Mouse (Mus musculus) megakaryocyte-erythroid progenitor cell, adult 5-6 weeks (primary cell): ENCODE results near the gene Rp9. TPM values are rescaled to one million over a fixed set of nuclear protein-coding genes. Genes with fewer than 3 reads are reported as not detected.
"Not testable (repeated sequence)": the region's sequence is repeated elsewhere in the genome, so short reads cannot be mapped to it uniquely, and the experiment has no call there.

Experiments used
- ATAC-seq: replicated peaks from 2 replicates; pipeline ENCODE4 v1.8.0; 2016; ENCODE audit warnings: mild to moderate bottlenecking, inconsistent platforms; ENCODE audit not compliant: severe bottlenecking, poor library complexity, low FRiP score, low TSS enrichment
- total RNA-seq, 2 experiments: library from RNA; stranded (forward) in 1 of 2; stranded (reverse) in 1 of 2; fragments of 200-1000, 215-1000 nt in 1 of 2; fragments of >200 nt in 1 of 2; fragmentation: Nextera tagmentation in 1 of 2; gene quantifications; 2 replicates each; pipeline ENCODE4 v1.2.3; 2014 to 2017

Rp9 gene
- total RNA-seq, 2 experiments from 2014 or later, result 128 to 309 TPM

- no peak for ATAC-seq
These were observed 41.4 kb downstream of the Rp9 start for GRCm38 (mm10) chr9:22428028-22428665.

GRCm38 (mm10) chr9:22424719-22425118 is 44.8 kb downstream of the Rp9 start:
- ATAC-seq, result no peak

- ATAC-seq, result no peak
These were observed 45.3 kb downstream of the Rp9 start for GRCm38 (mm10) chr9:22424196-22424595.

DNA sequence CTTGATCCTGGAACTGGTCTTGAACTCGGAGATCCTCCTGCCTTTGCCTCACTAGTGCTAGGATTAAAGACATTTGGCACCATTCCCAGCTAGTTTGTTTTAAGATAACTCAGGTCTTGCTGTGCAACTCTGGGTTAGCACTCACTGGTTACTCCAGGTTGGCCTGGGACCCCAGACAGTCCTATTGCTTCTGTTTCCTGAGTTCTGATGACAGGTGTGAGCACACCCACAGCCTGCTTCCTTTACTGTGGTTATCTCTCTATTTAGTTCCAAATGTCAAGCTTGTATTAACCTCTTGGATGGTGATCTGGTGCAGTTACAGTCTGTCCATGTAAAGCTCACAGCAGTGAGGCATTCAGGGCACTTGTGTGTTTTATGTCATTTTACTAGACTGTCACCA is 46.0 kb downstream of the Rp9 start:
- no peak for ATAC-seq

DNA sequence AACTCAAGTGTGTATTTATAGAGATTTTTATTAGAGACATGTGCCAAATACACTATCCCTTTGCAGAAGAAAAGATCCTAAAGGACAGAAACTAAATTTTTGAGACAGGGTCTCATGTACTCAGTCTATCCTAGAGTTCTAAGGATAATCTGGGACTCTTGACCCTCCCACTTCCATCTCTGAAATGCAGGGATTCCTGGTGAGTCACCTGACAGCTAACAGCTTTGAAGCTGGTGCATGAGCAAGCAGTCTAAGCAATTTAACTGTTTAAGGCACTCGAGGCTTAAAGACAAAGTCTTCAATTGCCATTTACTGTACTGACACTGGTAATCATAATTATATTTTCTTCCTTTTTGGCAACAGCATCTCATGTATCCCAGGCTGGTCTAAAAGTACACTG is 47.0 kb downstream of the Rp9 start:
- ATAC-seq, result no peak

DNA sequence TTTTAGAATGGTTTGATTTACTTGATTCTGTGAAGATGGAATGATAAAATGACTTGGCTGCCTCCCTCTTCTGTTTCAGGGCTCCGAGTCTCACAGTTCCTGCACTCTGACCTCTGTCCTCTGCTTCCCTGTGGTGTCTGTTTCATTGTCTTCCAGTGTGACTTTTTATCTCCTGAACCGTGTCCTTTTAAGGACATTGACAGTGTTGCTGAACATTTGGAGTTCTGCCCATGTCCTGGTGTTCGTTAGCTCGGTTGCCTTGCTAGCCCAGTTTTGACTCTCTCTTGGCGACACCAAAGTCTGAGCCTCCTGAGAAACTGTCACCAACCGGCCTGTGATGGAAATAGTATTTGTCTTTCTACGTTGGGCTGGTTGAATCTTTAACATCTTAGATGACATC is 49.1 kb downstream of the Rp9 start:
- peak; percentile 32; the same call in 1 of the 2 replicates for ATAC-seq

DNA sequence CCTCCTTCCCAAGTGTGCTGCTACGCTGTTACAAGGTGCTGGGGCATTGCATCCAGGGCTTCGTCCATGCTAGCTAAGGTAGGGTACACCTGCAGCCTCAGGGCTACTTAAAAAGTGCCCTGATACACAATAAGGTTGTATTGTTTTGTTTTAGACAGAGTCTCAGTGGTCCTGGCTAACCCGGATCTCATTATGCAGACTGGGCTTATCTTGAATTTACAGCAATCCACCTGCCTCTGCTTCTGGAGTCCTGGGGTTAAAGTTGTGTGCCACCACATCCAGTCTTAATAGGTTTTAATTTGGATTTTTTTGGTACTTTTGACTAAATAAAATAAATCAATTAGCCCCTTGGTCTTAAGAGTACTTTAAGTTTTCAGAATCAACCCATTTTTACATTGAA is 49.7 kb downstream of the Rp9 start:
- peak; percentile 80 for ATAC-seq

DNA sequence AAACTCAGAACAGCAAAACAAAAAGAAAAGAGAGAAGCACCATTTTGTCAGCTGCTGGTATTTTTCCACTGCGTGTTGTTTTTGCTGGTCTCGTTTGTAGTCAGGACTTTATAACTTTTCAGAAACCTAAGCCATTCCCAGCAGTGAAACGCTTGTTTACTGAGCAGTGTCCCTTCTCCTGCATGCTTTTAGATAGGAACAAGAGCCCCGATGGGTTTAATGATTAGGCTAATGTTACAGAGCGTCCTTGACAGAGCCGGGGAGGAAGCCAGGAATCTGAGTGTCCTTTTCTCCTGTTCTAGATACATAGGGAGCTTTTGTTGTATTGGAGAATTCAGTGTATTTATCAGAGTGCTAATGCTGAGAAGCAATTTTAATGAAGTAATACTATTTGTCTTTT is 52.0 kb downstream of the Rp9 start:
- ATAC-seq, result no peak

- ATAC-seq, result no peak
These were observed 53.4 kb downstream of the Rp9 start for GRCm38 (mm10) chr9:22416187-22416586.

- ATAC-seq, result peak; percentile 100
These were observed 58.3 kb downstream of the Rp9 start, which contains the start of gene 9530077C05Rik for GRCm38 (mm10) chr9:22411002-22411857. 9530077C05Rik (plus strand) TSS chr9:22411513.

GRCm38 (mm10) chr9:22409501-22409900 is 60.0 kb downstream of the Rp9 start:
- ATAC-seq, result no peak

DNA sequence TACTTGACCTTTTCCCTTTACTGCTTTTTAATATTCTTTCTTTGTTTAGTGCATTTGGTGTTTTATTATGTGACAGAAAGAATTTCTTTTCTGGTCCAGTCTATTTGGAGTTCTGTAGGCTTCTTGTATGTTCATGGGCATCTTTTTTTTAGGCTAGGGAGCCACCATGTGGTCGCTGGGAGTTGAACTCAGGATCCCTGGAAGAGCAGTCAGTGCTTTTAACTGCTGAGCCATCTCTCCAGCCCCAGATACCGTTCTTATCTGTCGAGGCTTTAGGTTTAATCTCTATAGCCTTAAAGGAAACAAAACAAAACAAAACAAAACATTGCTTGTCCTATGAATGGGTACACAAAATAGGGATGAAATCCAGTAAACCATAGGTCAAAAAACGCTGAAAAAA is 61.2 kb downstream of the Rp9 start:
- not testable (repeated sequence) for ATAC-seq

- ATAC-seq, result not testable (repeated sequence)
These were observed 61.9 kb downstream of the Rp9 start for GRCm38 (mm10) chr9:22407633-22408032.

- no peak for ATAC-seq
These were observed 64.1 kb downstream of the Rp9 start for GRCm38 (mm10) chr9:22405414-22405813.

DNA sequence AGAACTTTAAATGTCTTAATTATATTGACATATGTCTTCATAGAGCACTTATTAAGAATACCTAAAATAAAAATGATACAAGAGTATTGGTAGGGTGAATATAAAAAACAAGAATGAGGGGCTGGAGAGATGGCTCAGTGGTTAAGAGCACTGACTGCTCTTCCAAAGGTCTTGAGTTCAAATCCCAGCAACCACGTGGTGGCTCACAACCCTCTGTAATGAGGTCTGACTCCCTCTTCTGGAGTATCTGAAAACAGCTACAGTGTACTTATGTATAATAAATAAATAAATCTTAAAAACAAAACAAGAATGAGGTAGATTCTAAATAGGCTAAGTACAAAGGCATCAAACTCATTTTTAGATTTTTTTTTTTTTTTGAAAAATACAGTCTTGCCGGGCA is 66.0 kb downstream of the Rp9 start:
- not testable (repeated sequence) for ATAC-seq

GRCm38 (mm10) chr9:22402976-22403375 is 66.6 kb downstream of the Rp9 start:
- no peak for ATAC-seq

GRCm38 (mm10) chr9:22402001-22402400 is 67.5 kb downstream of the Rp9 start:
- ATAC-seq, result no peak

GRCm38 (mm10) chr9:22399021-22399420 is 70.5 kb downstream of the Rp9 start:
- no peak for ATAC-seq

DNA sequence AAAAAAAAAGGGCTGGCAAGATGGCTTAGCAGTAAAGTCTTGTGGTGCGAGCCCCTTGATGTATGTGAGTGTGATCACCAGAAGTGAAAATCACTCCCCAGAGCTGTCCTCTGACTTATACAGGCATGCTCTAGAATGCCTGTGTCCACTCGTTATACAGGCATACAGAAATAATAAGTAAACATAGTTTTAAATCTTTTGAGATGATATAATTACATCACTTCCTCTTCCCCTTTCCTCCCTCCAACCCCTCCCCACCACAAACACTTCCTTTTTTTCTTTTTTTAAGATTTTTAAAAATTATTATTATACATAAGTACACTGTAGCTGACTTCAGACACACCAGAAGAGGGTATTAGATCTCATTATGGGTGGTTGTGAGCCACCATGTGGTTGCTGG is 74.8 kb downstream of the Rp9 start:
- no peak for ATAC-seq

DNA sequence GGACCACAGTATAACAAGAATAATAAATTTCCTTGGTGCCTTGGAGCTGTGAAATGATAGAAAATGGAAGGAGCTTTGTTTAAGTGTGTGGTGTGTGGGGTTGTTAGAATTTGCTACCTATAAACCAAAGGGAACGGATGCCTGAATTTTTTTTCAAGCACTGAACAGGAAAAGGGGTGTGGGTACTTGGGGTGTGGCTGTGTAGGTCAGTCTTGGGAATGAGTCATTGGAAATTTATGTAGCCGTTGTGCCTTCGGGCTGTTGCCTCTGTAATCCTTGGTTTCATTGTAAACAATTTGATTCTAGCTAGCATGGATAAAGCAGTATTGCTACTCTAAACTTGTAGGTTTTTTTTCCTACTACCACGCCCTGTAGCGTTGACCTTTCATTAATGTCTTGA is 79.2 kb downstream of the Rp9 start:
- no peak for ATAC-seq

- no peak for ATAC-seq
These were observed 79.8 kb downstream of the Rp9 start for GRCm38 (mm10) chr9:22389736-22390245.
